Mouse (Mus musculus): ENCODE data around the gene Emilin3. TPM values are rescaled to one million over a fixed set of nuclear protein-coding genes. Genes with fewer than 3 reads are reported as not detected.

Emilin3 gene
- total RNA-seq, 2 experiments from 2014 or later, result 0.47 to 0.66 TPM

- no peak for DNase-seq (ENCODE audit: extremely low spot score in 1 of 2, low spot score in 2 of 2)
- intact Hi-C loops (cut with DNase I), result no loop called here
Observed at GRCm38 (mm10) chr2:160918930-160919215, 6.7 kb upstream of the Emilin3 start.

DNA sequence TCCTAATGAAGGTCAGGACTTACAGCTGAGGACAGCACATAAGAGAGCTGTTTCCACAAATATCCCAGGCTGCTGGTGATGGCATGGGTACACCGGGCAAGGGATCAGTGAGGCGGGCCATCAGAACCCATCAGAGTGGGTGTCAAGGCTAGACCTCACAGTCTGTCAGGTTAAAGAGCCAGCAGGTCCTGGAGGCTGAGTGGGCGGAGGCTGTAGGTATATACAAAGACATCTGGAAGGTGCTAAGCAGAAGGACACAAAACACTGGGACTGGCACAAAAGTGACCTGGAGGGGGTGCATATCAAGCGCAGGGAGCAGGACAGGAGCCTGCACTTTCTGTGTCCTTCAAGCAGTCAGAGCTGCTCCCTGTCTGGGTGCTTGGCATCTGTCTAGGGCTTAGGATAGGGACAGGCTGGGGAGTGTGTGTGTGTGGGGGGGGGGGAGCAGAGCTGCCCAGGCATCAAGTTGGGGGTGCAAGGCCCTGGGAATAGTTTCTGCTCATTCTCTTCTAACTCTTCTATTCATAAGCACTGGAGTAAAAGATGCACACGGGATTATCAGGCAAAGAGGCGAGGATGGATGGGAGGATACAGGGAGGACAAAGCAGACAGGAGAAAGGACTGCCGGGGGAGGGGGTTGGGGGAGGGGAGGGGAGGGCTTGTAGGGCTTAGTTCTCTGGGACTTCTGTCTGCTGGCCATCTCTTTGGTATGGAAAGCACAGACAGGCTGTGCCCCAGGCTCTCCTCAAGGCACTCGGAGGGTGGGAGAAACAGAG is 6.2 kb upstream of the Emilin3 start:
- no peak for DNase-seq (ENCODE audit: extremely low spot score in 1 of 2, low spot score in 2 of 2)
- intact Hi-C loops (cut with DNase I), result no loop called here

- no peak for DNase-seq (ENCODE audit: extremely low spot score in 1 of 2, low spot score in 2 of 2)
- intact Hi-C loops (cut with DNase I), result no loop called here
Observed at GRCm38 (mm10) chr2:160917313-160917712, 5.2 kb upstream of the Emilin3 start.

- DNase-seq (ENCODE audit: extremely low spot score in 1 of 2, low spot score in 2 of 2), result no peak
- intact Hi-C loops (cut with DNase I), result no loop called here
Observed at GRCm38 (mm10) chr2:160916714-160917113, 4.6 kb upstream of the Emilin3 start.

DNA sequence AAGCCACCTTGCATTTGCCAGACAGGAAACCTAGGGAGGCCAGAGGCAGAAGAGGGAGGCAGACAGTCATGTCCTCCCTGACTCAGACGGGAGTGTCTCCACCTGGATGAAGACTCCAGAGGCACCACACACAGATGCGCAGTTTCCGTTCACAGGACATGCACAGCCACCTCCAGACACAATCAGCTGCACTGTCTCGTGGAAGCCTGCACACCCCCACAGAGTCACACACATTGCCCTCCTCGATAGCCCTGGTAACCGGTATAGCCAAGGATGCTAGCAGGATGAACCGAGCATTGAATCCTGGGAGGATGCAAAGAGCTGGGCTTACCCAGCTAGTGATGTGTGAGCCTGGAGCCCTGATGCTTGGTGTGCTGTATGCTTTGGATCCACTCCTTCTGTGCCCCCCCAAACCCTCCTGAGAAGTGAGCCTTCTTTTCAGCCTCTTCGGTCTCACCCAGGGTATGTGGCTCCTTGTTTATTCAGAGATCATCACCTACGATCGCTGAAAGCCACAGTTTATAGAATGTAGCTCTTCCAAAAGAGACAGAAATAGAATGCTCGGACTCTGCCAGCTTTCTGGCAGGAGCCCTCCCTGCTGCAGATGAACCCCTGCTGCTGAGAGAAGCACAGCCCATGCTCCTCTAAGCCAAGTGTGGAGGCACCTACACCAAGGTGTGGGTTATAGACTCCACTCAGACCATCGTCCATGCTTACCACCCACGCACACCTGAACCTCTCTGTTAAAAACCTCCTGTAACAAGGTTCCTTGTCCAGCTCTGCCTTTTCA is 3.9 kb upstream of the Emilin3 start:
- DNase-seq (ENCODE audit: extremely low spot score in 1 of 2, low spot score in 2 of 2), result no peak
- intact Hi-C loops (cut with DNase I), result no loop called here

DNA sequence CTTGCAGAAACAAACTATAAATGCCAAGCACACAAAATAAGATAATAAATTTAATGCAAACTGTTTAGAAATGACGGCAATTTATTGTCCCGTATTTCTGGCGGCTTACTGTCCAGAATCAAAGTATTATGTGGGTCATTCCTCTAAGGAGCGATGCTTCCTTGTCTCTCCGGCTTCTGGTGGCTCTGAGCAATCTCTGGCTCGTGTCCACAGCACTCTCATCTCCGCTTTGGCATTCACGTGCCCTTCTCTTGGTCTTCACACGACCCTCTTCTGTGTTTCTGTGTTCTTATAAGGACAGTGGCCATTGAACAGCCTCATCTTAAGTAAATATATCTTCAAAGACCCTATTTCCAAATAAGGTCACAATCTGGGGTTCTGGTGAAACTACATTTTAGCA is 2.5 kb upstream of the Emilin3 start:
- no peak for DNase-seq (ENCODE audit: extremely low spot score in 1 of 2, low spot score in 2 of 2)
- intact Hi-C loops (cut with DNase I), result no loop called here

DNA sequence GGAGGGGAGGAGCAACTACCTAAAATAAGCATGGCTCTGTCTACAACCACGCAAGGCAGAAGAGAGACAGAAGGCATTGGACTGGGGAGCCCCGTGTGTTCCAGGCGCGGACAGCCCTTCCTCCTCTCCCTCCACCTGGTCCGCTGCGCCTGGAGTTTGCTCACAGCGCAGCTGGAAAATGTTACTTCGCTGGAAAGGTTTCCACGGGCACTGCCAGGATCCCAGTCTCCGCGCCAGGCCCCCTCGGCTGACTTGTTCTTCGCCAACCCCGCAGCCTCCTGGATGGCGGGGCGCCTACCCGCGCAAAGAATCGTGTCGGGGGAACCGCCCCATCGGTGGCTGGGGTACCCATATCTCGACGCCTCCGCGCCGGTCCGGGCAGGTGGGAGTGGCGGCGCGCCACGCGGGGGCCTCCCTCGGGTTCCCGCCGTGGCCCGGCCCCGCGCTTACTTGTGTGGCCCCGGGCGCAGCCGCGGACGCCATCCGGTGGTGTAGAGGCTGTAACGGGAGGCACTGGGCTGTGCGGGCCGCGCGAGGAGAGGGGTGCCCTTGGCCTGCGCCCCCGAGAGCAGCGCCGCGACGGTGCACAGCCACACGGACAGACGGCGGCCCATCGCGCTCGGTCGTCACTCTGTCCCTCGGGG is 448 bp downstream of the Emilin3 start:
- DNase-seq (ENCODE audit: extremely low spot score in 1 of 2, low spot score in 2 of 2), result no peak
- intact Hi-C loops (cut with DNase I), result no loop called here

DNA sequence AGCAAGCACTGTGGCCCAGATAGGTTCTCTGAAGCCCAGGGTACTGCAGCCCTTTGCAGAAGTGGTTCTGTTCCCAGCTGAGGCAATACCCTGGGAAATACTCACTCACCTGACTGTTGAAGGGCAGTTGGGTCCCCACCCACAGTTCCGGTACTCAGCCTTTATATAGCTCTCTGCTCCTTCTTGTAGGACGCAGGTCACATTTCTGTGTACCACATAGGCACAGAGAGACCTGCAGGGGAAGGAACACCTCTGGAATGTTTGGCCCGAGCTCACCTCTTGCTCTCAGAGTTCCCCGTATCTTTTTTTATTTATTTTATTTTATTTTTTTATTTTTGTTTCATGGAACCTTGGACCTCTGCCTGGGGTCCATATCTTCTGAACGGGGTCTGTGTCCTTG is 1.5 kb downstream of the Emilin3 start:
- intact Hi-C loops (cut with DNase I), result no loop called here

DNA sequence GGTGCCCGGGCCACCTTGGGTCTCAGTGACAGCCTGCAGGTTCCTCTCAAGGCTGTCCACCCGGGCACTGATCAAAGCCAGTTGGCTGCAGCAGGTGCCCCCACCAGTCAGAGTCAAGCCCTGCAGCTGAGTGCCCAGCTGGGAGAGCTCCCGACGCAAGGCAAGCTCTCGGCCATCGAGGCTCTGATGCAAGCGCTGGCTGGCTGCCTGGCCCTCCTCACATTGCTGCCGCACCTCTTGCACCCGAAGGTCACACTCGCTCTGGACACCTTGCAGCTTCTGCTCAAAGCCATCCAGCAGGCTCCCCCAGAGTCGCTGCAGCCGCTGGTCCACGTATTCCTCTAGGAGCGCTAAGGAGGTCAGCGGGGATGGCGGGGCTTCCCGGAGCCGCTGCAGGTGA is 3.5 kb downstream of the Emilin3 start:
- intact Hi-C loops (cut with DNase I), result no loop called here
- DNase-seq (ENCODE audit: extremely low spot score in 1 of 2, low spot score in 2 of 2), result no peak

More for the DNA sequence above, 1.5 kb downstream of the Emilin3 start:
- DNase-seq (ENCODE audit: extremely low spot score in 1 of 2, low spot score in 2 of 2), result no peak

- no peak for DNase-seq (ENCODE audit: extremely low spot score in 1 of 2, low spot score in 2 of 2)
- intact Hi-C loops (cut with DNase I), result no loop called here
Observed at GRCm38 (mm10) chr2:160906101-160906500, 6.0 kb downstream of the Emilin3 start.

DNA sequence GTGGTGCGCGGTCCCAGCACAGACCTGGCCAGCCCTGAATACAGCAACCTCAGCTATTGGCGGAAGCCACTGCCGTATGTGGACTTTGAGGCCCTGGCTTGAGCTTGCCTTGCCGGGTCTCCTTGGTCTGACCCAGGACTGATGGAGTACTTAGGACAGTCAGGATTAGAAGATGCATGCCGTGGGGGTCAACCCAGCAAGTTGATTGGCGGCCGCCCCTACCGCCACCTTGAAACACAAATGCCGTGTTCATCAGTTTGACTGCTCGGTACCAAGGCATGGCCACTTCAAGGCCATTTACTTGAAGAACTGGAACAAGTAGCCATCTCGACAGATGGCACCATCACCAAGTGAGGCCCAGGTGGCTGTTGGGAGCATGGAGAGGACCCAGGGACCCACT is 6.8 kb downstream of the Emilin3 start:
- DNase-seq (ENCODE audit: extremely low spot score in 1 of 2, low spot score in 2 of 2), result no peak
- intact Hi-C loops (cut with DNase I), result no loop called here

DNA sequence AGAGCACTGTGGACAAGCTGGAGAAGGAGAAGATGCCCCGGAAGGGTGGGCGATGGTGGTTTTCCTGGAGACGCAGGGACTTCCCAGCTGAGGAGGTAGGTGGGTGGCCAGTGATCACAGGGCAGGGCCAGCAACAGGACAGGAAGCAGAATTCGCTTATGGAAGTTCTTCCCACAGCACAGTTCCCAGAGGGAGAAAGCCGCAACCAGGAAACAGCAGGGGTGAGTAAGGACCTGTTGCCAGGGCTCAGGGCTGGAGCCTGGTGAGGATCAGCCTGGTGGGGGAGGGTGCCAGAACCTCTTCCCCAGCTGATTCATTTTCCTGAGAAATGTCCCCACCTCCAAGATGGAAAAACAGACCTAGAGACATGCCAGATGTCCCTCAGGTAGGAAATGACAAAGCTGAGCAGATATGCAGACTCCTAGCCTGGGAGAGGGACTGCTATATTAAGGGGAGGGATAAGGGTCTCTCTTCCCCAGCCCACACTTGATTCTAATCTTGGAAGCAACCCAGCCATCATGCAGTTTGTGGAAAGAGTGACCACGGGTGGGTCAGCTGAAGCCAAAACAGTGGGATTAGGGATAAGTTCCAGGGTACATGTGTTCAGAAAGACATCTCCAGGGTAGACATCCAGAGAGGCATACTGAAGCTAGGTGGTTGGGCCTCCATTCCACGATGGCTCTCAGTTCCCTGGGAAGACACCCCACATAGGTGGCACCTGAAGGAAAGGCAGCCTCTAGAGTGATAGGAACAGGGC is 10.3 kb downstream of the Emilin3 start:
- intact Hi-C loops (cut with DNase I), result no loop called here
- no peak for DNase-seq (ENCODE audit: extremely low spot score in 1 of 2, low spot score in 2 of 2)

- intact Hi-C loops (cut with DNase I), result no loop called here
- no peak for DNase-seq (ENCODE audit: extremely low spot score in 1 of 2, low spot score in 2 of 2)
Observed at GRCm38 (mm10) chr2:160891697-160892096, 20.4 kb downstream of the Emilin3 start.

DNA sequence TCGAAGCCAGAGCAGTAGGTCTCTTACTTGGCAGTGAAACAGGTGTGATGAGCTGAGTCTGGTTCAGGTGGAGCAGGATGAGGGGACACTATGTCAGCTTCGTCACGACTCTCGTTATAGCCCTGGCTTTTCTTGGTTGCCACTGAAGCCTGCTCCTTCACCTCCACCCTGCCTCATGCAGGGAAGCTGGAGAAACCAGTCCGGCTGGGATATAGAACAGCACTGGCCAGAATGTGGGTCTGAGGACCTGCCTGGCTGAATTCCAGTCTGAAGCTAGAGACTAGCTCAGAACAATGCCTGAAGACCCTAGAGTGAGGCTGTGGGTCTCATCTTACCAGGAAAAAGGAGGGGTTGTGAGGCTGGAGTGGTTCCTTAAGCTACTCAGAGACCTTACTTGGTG is 21.1 kb downstream of the Emilin3 start:
- no peak for DNase-seq (ENCODE audit: extremely low spot score in 1 of 2, low spot score in 2 of 2)
- intact Hi-C loops (cut with DNase I), result no loop called here

- intact Hi-C loops (cut with DNase I), result loop anchor here (5.0 to 10.0 kb wide), 2 partner anchors 123 to 286 kb away; no protein-coding TSS in a partner anchor
Observed at GRCm38 (mm10) chr2:160887859-160888258, 24.3 kb downstream of the Emilin3 start.

DNA sequence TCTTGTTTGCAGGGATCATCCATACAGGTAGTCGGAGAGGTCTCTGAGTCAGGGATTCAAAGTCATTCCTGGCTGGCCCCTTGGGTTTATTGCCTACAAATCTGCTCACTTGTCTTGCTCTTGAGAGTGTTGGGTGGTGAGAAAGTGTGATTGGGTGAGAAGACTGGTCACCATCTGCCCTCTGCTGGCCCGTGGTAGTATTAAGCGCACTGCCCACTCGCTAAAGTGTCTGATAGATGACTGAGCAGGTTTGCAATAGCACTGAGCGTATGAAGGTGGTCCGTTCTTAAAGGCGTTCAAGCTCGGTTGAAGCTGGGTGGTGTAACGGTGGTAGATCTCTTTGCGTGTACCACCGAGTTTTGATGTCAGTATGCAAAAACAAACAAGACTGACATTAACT is 24.8 kb downstream of the Emilin3 start:
- peak; percentile 76 to 80 for DNase-seq (ENCODE audit: extremely low spot score in 1 of 2, low spot score in 2 of 2)
- intact Hi-C loops (cut with DNase I), result loop anchor here (5.0 to 10.0 kb wide), 2 partner anchors 122 to 285 kb away; no protein-coding TSS in a partner anchor

More at GRCm38 (mm10) chr2:160887859-160888258, 24.3 kb downstream of the Emilin3 start:
- DNase-seq (ENCODE audit: extremely low spot score in 1 of 2, low spot score in 2 of 2), result no peak

GRCm38 (mm10) chr2:160886221-160886620 is 25.9 kb downstream of the Emilin3 start:
- no peak for DNase-seq (ENCODE audit: extremely low spot score in 1 of 2, low spot score in 2 of 2)
- intact Hi-C loops (cut with DNase I), result loop anchor here (5.0 to 10.0 kb wide), 2 partner anchors 121 to 284 kb away; no protein-coding TSS in a partner anchor

GRCm38 (mm10) chr2:160884830-160885229 is 27.3 kb downstream of the Emilin3 start:
- DNase-seq (ENCODE audit: extremely low spot score in 1 of 2, low spot score in 2 of 2), result peak in 1 of 2 experiments; percentile 50

GRCm38 (mm10) chr2:160883912-160884311 is 28.2 kb downstream of the Emilin3 start:
- DNase-seq (ENCODE audit: extremely low spot score in 1 of 2, low spot score in 2 of 2), result peak in 1 of 2 experiments; percentile 51
- intact Hi-C loops (cut with DNase I), result loop anchor here (10.0 kb wide), 1 partner anchor 119 kb away; no protein-coding TSS in a partner anchor

More at GRCm38 (mm10) chr2:160884830-160885229, 27.3 kb downstream of the Emilin3 start:
- intact Hi-C loops (cut with DNase I), result loop anchor here (5.0 to 10.0 kb wide), 2 partner anchors 120 to 283 kb away; no protein-coding TSS in a partner anchor
